Mouse (Mus musculus): Measurements from ENCODE around the gene Foxf1.

Gene Foxf1

DNA sequence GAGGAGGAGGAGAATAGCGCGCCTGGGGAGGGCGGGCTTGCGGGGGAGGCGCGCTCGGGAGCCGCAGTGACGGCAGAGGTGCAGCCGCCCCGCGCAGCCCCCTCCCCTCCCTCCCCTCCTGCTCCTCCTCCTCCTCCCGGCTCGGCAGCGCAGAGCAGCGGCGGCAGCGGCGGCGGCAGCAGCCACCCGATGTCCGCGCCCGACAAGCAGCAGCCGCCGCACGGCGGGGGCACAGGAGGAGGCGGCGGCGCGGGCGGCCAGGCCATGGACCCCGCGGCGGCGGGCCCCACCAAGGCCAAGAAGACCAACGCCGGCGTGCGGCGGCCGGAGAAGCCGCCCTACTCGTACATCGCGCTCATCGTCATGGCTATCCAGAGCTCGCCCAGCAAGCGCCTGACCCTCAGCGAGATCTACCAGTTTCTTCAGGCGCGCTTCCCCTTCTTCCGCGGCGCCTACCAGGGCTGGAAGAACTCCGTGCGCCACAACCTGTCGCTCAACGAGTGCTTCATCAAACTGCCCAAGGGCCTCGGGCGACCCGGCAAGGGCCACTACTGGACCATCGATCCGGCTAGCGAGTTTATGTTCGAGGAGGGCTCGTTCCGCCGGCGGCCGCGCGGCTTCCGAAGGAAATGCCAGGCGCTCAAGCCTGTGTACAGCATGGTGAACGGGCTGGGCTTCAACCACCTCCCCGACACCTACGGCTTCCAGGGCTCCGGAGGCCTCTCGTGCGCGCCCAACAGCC, at the start of gene Foxf1:
Foxf1 (plus strand) TSS at position 177 of the 742 bp plus-strand sequence.
- no peak for DNase-seq (ENCODE audit: low spot score in 2 of 2)

DNA sequence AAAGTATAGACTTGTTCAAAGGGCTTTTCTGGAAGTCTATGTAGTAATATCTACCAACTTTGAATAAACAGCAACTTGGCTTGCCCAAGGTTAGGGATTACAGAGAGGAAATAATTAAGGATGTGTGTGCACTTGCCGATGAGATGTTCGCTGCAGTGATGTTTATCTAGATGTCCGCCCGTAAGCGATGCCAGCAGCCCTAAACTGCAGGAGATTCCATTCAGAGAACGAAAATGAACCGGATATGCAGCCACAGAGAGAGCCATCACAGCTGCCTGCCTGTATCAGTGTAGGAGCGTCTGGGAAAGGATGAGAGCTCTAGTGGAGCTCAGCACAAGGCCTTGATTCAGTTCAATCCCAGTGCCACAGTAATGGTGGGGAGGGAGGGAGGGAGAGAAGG, 48.6 kb upstream of the Foxf1 start:
- DNase-seq (ENCODE audit: low spot score in 2 of 2): no peak

DNA sequence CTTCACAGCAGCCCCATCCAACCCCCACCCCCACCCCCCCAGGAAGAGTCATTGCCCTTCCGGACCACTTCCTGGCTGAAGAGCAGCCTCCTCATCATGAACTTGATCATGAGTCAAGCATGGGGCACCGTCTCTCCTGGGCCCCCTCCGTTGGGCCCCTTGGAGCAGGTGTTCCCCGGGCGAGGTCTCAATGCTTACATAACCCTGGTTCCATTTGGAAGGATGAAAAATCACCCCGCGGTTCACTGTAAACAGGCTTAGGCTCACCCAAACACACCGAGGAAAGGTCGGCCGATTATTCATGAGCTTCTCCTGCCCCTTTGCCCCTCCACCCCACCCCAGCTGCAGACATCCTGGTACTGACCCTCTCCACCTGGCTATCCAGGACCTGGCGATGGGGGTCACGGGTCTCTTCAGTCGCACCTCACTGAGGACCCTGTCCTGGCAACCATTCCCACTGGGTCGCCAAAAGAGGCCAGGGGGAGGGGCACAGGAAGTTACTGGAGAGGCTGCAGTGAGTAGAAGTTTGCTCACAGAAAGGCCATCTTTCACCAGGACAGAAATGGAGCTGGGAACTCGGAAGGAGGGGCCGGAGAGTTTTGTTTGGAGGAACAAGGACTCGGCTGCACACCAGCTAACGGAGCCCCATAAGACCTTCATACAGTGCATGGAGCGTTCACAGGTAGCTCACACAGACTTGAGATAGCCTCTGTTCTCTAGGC, 40.3 kb upstream of the Foxf1 start:
- DNase-seq (ENCODE audit: low spot score in 2 of 2): no peak

DNA sequence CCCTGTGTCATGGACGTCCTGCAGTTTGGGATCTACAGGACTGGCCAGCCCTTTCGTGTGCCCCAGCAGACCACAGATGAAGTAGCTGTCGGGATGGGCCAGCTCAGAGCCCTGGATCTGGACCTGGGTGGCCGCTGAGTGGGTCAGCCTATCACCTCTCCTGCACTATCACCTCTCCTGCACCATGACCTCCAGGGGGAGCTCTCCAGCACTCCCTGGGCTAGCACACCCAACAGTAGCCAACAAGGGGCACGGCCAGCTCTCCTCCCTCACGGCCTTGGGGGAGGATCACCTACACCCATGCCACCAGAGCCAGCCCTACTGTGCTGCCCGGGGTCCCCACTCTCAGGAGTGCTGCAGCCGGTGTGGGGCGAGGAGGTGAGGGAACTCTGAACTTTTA, 36.7 kb upstream of the Foxf1 start:
- DNase-seq (ENCODE audit: low spot score in 2 of 2): peak in 1 of 2 experiments; percentile 29

DNA sequence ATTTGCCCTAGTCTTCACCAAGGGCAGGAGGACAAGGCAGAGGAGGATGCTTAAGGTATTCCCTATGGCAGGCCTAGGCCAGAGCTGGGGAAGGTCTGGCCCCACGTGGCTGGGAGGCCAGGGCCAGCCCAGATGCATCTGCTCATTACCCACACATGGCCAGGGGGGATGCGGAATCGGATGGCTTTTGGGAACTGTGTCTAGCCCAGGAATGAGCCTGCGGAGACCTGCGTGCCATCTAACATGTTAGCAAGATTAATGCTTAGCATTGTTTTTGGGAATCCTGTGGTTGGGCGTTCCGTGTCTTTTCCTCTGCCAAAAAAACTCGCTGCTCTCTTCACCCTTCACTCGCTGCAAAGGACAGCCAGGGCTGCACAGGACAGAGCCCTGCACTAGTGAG, 26.1 kb upstream of the Foxf1 start:
- no peak for DNase-seq (ENCODE audit: low spot score in 2 of 2)

DNA sequence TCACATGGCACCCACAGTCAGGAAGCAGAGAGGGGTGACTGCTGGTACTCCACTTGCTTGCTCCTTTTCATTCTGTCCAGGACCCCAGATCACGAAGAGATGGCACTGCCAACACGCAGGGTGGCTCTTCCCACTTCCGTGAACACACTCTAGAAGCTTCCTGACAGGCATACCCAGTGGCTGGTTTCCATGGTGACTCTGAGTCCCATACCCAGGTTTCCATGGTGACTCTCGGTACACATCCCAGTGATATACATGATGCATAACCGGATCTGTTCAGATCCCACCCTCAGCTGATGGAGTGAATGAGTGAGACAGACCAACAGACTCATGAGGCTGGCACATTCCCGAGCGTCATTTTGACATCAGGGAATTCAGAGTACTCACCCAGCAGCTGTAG, 25.1 kb upstream of the Foxf1 start:
- DNase-seq (ENCODE audit: low spot score in 2 of 2): no peak

DNA sequence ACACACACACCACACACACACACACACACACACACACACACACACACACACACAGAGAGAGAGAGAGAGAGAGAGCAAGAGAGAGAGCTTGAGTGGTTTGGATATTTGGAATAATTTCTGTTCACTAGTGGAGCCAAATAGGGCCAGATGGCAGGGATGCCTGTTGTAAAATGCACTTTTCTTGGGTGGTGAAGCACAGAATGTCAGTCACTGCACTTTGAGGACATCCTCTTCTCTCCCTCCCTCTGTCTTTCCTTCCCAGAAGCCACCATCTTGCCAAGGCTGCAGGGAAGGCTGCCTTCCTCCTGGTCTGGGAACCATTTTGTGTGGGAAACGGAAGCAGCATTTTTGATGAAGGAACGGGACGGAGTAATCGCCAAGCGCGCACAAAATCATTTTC, 21.7 kb upstream of the Foxf1 start:
- DNase-seq (ENCODE audit: low spot score in 2 of 2): no peak

DNA sequence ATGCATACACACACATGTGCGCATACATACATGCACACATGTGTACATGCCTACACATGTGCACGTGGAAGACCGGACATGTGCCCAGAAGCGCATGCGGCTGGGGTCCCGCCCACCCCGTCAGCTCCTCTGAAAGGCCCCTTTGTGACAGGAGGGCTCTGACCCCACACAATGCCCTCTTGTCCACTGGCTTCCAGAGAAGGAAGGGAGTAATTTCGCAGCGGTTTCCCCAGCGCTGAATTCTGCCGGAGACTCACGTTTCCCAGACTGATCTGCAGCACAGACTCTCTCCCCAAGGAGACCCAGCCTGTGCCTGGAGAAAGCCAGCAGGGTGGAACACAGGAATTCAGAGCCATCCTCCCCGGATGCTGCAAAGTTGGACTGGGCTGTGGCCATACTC, 20.5 kb upstream of the Foxf1 start:
- DNase-seq (ENCODE audit: low spot score in 2 of 2): no peak

DNA sequence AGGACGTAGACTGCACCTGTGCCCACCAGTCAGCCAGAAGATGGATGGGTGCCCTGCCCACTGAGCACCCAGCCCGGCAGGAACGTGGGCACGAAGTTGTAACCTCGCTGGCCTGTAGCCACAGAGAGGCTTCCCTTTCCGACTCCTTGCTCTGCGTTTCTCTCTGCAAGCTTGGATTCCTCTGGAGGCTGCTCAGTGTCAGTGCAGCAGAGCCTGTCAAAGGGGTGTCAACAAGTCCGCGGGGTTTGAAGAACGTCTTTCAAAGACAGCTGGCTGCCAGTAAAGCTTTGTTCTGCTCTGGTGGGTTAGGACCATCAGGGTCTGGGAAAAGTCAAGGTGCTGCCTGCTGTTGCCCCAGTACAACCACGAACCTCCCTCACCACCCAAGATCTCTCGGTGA, 12.7 kb upstream of the Foxf1 start:
- DNase-seq (ENCODE audit: low spot score in 2 of 2): no peak

DNA sequence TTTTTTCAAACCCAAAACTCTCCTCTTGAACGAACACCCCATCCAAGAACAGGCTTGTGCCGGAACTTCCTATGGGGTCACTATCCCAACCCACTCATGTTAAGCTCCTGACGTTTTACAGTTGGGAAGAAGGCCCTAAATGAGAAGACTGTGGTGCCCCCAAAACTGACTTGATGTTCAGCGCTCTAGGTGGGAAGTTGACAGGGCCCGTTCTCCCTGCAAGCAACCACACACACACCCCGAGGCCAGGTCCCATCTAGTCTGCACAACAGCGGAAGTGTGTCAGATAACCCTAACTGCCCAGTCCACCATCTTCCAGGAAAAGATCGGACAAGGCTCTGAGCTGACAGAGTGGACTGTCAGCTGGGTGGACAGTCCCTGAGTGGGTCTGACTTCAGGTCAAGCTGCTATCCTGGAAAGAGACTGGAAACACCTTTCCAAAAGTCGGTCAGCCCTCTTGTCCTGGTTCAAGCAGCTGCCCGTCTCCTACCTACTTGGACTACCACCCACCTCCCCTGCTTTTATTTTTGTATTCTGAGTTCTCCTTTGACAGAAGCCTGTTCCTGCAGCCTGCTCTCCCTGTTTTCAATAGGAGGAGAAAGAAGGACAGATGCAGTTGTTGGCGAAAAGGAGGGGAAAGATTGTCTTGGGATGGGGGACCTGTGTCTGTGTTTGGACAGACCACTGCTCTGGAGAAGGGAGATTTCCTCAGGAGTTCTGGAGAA, 11.6 kb upstream of the Foxf1 start:
- DNase-seq (ENCODE audit: low spot score in 2 of 2): no peak

DNA sequence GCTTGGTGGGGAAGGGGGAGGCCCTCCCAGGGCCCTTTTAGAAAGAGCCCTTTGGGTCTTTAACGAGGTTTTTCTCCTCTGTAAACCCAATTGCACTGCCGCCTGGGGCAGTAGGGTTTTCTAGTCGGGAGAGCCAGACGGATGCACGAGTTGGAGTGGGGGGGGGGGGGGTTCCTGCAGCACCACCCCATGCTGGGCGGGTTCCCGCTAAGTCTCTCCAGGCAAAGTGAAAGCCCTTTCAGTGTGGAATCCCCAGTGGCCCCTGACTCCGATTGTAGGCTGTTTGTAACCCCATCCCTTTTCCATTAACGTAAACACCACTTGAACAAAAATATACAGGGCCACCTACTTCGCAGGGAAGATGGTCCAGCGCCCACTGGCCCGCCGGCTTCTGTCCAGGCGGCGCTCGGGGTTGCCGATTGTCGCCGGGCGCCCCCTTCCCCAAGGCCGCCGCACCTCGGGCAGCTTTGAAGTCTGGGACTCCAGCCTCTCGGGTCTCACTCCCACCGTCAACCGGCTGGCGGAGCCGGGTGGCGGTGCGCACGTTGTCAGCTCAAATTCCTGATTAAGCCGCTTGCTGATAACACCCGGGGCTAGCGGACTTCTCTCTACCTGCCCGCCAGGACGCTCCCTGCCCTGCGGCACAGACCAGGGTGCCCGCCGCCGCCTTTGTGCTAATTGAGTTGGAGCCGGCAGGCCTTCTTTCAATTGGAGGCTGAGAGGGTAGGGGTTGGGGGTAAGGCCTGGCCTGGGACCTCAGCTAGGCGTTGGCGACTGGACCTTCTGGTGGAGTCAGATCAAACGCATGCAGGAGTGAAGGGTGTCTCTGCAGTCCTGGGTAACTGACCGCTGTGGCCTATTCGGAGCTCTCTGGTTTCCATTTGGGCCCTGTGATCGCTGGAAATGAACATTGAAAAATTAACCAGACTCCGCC, 10.7 kb upstream of the Foxf1 start:
- DNase-seq (ENCODE audit: low spot score in 2 of 2): no peak

DNA sequence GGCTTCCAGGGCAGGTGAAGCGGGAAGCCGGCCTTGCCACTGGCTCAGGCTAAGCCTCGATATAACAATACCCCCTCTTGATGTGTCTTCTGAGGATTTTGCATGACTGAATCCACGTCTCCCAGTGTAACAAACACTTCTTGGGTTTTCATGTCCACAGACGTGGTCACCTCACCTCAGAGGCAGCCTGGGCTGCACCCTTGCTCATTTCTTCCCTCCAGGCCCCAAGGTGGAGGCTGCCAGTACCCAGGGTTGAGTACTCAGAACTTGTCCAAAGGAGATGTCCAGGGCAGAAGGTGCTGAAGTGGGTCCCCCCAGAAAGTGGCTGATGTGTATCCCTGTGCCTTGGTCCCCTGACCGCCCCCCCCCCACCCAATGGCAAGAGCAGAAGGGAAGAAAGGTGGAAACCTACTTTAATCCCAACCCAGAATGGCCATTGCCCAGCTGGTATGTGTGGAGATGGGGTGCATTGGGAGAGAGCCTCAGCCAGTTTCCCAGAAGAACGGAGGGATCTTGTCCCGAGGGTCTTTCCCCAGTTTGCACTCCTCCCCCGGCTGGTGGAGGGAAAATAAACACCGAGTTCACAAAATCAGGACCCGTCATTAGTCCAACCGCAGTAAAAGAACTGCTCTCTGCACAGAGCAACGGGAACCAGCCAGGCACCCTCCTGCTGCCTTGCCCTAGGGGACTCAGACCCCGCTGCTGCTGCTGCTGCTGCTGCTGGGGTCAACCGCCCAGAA, 9.9 kb upstream of the Foxf1 start:
- DNase-seq (ENCODE audit: low spot score in 2 of 2): no peak

DNA sequence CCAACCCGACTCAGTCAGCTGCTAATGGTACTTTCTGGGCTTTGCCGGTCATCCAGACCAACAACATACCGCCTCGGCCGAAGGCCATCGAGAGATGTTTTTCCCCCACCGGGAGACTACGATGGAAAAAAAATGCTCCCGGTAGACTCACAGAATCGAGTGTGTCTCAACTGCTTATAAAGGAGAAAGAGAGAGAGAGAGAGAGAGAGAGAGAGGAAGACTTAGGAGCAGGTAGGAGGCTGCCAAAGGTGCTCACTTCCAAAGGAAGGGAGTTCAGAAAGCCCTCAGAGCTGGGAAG, 9.4 kb upstream of the Foxf1 start:
- no peak for DNase-seq (ENCODE audit: low spot score in 2 of 2)

DNA sequence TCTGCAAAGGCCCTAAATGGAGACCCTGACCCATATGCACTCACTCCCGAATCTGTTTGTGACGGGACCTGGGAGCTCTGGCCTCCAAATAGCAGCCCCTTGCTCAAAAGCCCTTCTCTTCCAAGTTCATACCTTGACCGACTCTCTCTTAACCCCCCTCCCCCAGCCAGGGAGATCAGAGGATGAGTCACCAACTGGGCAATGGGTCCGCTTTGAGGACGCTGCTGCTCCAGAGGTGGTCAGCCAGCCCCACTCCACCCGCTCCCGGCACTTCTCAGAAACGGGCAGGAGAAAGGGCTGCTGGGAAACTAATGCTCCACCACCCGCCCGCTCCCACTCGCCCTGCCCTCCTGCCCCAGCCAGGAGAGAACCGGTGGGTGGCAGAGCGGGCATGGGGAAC, 8.2 kb upstream of the Foxf1 start:
- no peak for DNase-seq (ENCODE audit: low spot score in 2 of 2)

DNA sequence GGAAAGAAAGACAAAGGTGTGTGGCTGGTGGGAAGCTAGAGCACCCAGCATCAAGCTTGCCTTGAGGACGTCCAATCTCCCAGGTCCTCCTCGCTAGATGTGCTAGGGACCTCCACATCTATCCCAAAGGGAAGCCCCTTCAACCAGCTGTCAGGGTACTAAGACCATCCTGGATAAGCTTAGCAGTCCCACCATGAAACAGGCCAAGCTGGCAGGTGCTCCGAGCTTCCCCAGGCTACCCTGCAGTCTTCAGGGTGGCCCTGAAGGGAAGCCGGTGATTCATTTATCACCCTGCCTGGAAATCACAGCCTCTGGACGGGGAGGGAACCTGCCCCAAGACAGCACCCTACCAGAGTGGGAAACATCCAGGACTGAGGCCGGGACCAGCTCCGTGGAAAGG, 7.6 kb upstream of the Foxf1 start:
- DNase-seq (ENCODE audit: low spot score in 2 of 2): no peak

DNA sequence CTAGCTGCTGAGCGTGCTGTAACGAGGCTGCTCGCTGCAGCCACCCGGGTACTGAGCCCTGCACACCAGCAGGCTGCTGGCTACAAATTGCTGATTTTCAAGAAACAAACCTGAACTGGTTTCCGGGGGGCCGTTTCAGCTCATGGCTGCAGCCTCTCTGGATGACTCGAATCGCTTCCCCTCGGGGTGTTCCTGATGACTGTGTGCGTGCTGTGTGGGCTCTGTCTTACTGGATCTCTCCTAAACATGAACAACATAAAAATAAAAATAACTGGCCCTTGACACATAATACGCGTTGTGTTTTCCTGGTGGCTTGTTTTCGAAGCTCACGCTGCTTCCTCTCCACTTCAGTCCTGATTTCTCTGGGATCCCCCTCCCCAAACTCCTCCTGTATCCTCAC, 5.5 kb upstream of the Foxf1 start:
- no peak for DNase-seq (ENCODE audit: low spot score in 2 of 2)

DNA sequence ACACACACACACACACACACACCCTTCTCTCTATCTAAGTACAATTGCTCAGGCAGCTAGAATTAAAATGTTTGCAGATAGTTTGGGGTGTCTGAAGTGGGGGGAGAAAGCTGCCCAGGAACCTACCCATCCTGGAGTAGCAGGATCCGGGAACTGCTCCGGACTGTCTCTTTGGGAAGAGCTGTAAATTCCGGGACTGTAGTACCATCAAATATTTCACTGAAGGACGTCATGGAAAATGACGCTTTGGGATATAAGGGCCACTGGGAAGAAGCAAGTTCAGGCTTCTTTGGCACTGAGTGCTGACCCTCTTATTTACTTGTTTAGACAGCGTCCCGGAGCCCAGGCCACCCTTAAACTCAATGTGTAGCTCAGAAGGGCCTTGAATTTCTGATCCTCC, 5.0 kb upstream of the Foxf1 start:
- no peak for DNase-seq (ENCODE audit: low spot score in 2 of 2)

DNA sequence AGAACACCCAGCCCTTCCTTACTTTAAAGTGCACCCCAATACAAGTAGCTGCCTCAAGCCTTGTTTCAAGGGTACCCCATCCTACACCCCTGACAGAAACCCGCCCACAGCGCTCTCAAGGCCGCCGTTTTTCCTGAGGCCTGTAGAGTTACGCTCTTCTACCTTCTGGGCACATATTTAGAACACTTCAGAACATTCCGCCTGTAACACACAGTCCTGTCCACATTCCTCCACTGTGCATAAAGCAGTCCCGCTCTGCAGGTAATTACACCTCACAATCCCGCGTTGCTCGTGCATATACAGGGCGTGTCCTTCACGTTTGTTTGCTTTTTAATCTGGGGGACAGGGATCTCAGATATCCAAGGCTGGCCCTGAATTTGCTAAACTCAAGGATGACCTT, 4.2 kb upstream of the Foxf1 start:
- no peak for DNase-seq (ENCODE audit: low spot score in 2 of 2)

DNA sequence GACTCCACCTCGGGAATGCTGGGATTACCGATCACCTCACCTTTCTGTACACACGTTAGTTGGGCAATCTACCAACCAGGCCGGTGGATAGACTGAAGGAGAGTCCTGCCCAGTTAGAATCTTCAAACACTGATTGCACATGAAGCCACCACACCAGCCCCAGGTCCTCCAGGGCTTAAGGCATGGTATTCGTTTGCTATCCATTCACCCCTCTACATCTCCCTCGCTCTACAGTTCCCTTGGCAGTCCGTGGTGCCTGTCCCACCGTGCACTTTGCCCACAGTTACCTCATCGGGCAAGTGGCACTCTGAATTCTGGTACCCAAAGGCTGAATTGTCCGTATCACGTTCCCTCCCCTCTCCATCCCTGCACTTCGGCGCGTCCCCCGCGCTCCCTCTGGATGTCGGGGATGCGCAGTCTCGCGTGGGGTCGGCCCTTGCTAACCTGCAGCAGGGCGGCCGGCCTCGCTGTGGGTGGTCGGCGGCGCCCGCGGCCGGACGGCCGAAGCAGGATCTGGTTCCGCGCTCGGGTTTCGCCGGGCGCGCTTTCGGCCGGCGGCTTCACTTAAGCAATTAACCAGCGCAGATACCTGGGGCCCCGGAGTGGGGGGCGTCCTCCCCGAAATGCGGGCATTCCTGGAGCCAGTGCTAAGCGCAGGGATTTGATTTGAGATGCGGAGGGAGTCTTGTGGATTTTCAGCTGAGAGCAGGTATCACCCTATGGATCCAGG, 3.7 kb upstream of the Foxf1 start:
- DNase-seq (ENCODE audit: low spot score in 2 of 2): no peak

DNA sequence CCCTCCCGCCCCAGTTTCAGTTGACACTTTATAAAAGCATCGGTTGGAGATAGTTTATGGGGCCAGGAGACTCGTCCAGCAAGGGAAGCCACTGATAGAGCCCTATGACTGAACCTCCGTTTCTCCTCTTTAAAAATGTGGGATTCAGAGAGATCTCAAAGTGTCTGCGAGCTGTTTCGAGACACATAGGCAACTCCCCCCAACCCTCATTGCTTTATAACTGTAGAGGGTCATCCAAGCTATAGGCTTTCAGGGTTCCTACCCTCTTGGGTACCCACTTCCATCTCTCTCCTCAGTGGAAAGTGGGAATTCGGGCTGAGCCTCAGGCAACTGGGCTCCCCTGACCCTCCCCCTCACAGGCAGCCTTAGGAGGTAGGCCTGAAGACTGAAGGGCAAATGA, 2.8 kb upstream of the Foxf1 start:
- DNase-seq (ENCODE audit: low spot score in 2 of 2): no peak

All from spleen, postnatal 10 days (tissue).